Mouse (Mus musculus): ENCODE data around the gene Drd4. TPM values are rescaled to one million over a fixed set of nuclear protein-coding genes. Genes with fewer than 3 reads are reported as not detected.

The Drd4 gene
- total and polyA plus RNA-seq, 2 experiments from 2014 or later: 0.07 TPM; not detected in 1

- H3K4me2 ChIP-seq (ENCODE audit: low read depth, low read length): peak within 1 kb of the TSS; percentile 67
- H3K4me3 ChIP-seq (ENCODE audit: low read depth, low read length): peak within 1 kb of the TSS; percentile 41
- DNase-seq (ENCODE audit: low spot score): peak; percentile 37
- H3K27ac ChIP-seq (ENCODE audit: low read depth): no peak within 1 kb of the TSS
- peaks cover 18% of the 10 kb centered on the region; the same call in 1 of the 2 replicates for H3K27me3 ChIP-seq (ENCODE audit: control insufficient read depth, insufficient read depth, low read length)
- TF ChIP-seq CTCF (IDR thresholded peaks at IDR 0.05; ENCODE audit: low read depth) (peak; percentile 40), EP300 (IDR thresholded peaks at IDR 0.05; ENCODE audit: low read depth) (no peak)
- H3K36me3 ChIP-seq (replicated peaks; ENCODE audit: control insufficient read depth, insufficient read depth, low read length): no peaks in the 10 kb centered on the region
- ATAC-seq (ENCODE audit: insufficient read depth, low read depth): peak; percentile 76; the same call in 1 of the 2 replicates
- no peaks in the 10 kb centered on the region for H3K9me3 ChIP-seq (replicated peaks; ENCODE audit: control insufficient read depth, low read length)
- H3K9ac ChIP-seq (replicated peaks; ENCODE audit: low read depth, low read length): peak within 1 kb of the TSS; percentile 27; the same call in 1 of the 2 replicates
- 4% methylated on average over 46 of the region's 46 CpGs for WGBS
- no peaks in the 10 kb centered on the region for H3K4me1 ChIP-seq (ENCODE audit: control insufficient read depth, insufficient read depth)
Measured at GRCm38 (mm10) chr7:141278766-141279590, 12.8 kb upstream of the Drd4 start, which contains the start of gene Sct. Gene Sct, minus strand, starts transcription at chr7:141279133.

GRCm38 (mm10) chr7:141281442-141281841 lies 10.4 kb upstream of the Drd4 start:
- no peak for ATAC-seq (ENCODE audit: insufficient read depth, low read depth)
- Histone ChIP-seq H3K36me3 (replicated peaks; ENCODE audit: control insufficient read depth, insufficient read depth, low read length) (no peaks in the 10 kb centered on the region), H3K27ac (ENCODE audit: low read depth) (no peak overlapping the region), H3K9me3 (replicated peaks; ENCODE audit: control insufficient read depth, low read length) (no peaks in the 10 kb centered on the region), H3K4me3 (ENCODE audit: low read depth, low read length) (no peak overlapping the region), H3K9ac (replicated peaks; ENCODE audit: low read depth, low read length) (no peak overlapping the region), H3K4me1 (ENCODE audit: control insufficient read depth, insufficient read depth) (no peaks in the 10 kb centered on the region), H3K4me2 (ENCODE audit: low read depth, low read length) (no peak overlapping the region), H3K27me3 (ENCODE audit: control insufficient read depth, insufficient read depth, low read length) (peaks cover 18% of the 10 kb centered on the region; the same call in 1 of the 2 replicates)
- TF ChIP-seq CTCF (IDR thresholded peaks at IDR 0.05; ENCODE audit: low read depth) (no peak), EP300 (IDR thresholded peaks at IDR 0.05; ENCODE audit: low read depth) (no peak)
- DNase-seq (ENCODE audit: low spot score): no peak
- 72% methylated on average over 6 of the region's 6 CpGs for WGBS

GRCm38 (mm10) chr7:141282756-141283155 lies 9.1 kb upstream of the Drd4 start:
- ATAC-seq (ENCODE audit: insufficient read depth, low read depth) (no peak), DNase-seq (ENCODE audit: low spot score) (no peak)
- Histone ChIP-seq H3K9me3 (replicated peaks; ENCODE audit: control insufficient read depth, low read length) (no peaks in the 10 kb centered on the region), H3K9ac (replicated peaks; ENCODE audit: low read depth, low read length) (no peak overlapping the region), H3K4me1 (ENCODE audit: control insufficient read depth, insufficient read depth) (no peaks in the 10 kb centered on the region), H3K27me3 (ENCODE audit: control insufficient read depth, insufficient read depth, low read length) (peaks cover 18% of the 10 kb centered on the region; the same call in 1 of the 2 replicates), H3K4me3 (ENCODE audit: low read depth, low read length) (no peak overlapping the region), H3K27ac (ENCODE audit: low read depth) (no peak overlapping the region), H3K4me2 (ENCODE audit: low read depth, low read length) (no peak overlapping the region), H3K36me3 (replicated peaks; ENCODE audit: control insufficient read depth, insufficient read depth, low read length) (no peaks in the 10 kb centered on the region)
- 72% methylated on average over 4 of the region's 4 CpGs for WGBS
- TF ChIP-seq CTCF (IDR thresholded peaks at IDR 0.05; ENCODE audit: low read depth) (no peak), EP300 (IDR thresholded peaks at IDR 0.05; ENCODE audit: low read depth) (no peak)

- WGBS: 63% methylated on average over 3 of the region's 3 CpGs
- no peaks in the 10 kb centered on the region for H3K9me3 ChIP-seq (replicated peaks; ENCODE audit: control insufficient read depth, low read length)
- TF ChIP-seq CTCF (IDR thresholded peaks at IDR 0.05; ENCODE audit: low read depth): no peak
- TF ChIP-seq EP300 (IDR thresholded peaks at IDR 0.05; ENCODE audit: low read depth): no peak
- H3K4me3 ChIP-seq (ENCODE audit: low read depth, low read length): no peak overlapping the region
- ATAC-seq (ENCODE audit: insufficient read depth, low read depth) (no peak), DNase-seq (ENCODE audit: low spot score) (no peak)
- H3K36me3 ChIP-seq (replicated peaks; ENCODE audit: control insufficient read depth, insufficient read depth, low read length): no peaks in the 10 kb centered on the region
- no peak overlapping the region for H3K9ac ChIP-seq (replicated peaks; ENCODE audit: low read depth, low read length)
- H3K4me1 ChIP-seq (ENCODE audit: control insufficient read depth, insufficient read depth): 0 out of 2 replicates have a peak, but pooled peaks cover 5% of the 10 kb centered on the region
- peaks cover 26% of the 10 kb centered on the region for H3K27me3 ChIP-seq (ENCODE audit: control insufficient read depth, insufficient read depth, low read length)
- no peak overlapping the region for H3K4me2 ChIP-seq (ENCODE audit: low read depth, low read length)
- H3K27ac ChIP-seq (ENCODE audit: low read depth): no peak overlapping the region
Measured at GRCm38 (mm10) chr7:141288042-141288441, 3.8 kb upstream of the Drd4 start.

GRCm38 (mm10) chr7:141292583-141293388 lies 980 bp downstream of the Drd4 start:
- Histone ChIP-seq H3K9ac (replicated peaks; ENCODE audit: low read depth, low read length) (no peak overlapping the region), H3K4me1 (ENCODE audit: control insufficient read depth, insufficient read depth) (peaks cover 15% of the 10 kb centered on the region), H3K36me3 (replicated peaks; ENCODE audit: control insufficient read depth, insufficient read depth, low read length) (peaks cover 9% of the 10 kb centered on the region; the same call in 1 of the 2 replicates), H3K9me3 (replicated peaks; ENCODE audit: control insufficient read depth, low read length) (no peaks in the 10 kb centered on the region), H3K4me3 (ENCODE audit: low read depth, low read length) (no peak overlapping the region), H3K27ac (ENCODE audit: low read depth) (no peak overlapping the region), H3K27me3 (ENCODE audit: control insufficient read depth, insufficient read depth, low read length) (peaks cover 54% of the 10 kb centered on the region), H3K4me2 (ENCODE audit: low read depth, low read length) (no peak overlapping the region)
- DNase-seq (ENCODE audit: low spot score) (no peak), ATAC-seq (ENCODE audit: insufficient read depth, low read depth) (no peak)
- 45% methylated on average over 15 of the region's 15 CpGs for WGBS
- TF ChIP-seq CTCF (IDR thresholded peaks at IDR 0.05; ENCODE audit: low read depth): no peak
- no peak for TF ChIP-seq EP300 (IDR thresholded peaks at IDR 0.05; ENCODE audit: low read depth)
